Mouse (Mus musculus) MEL (cell line): ENCODE measurements at regions not wholly inside any gene's neighbourhood (a gene's known extent, or its start where the extent isn't known, plus 50 kb on each side); places are given as distances from the start of the nearest gene placed in this dataset.

ENCODE experiments used
- CHD1 ChIP-seq: IDR thresholded peaks from 2 replicates; pipeline ENCODE4 v1.6.1; 2012; ENCODE audit warnings: low read depth, mild to moderate bottlenecking, inconsistent platforms, low read length, improper control_type of control experiment
- CTCF ChIP-seq, 3 experiments: IDR thresholded peaks in 2 of 3; conservative IDR thresholded peaks in 1 of 3; 2 replicates each; pipeline ENCODE4 v1.5.1; 2011 to 2012; ENCODE audit warnings: low read length in 3 of 3, low read depth in 2 of 3, mild to moderate bottlenecking in 2 of 3, improper control_type of control experiment in 1 of 3, inconsistent platforms in 1 of 3, mixed read lengths in 1 of 3, moderate library complexity in 1 of 3; ENCODE audit not compliant: control insufficient read depth in 1 of 3, insufficient read depth in 1 of 3, poor library complexity in 1 of 3, severe bottlenecking in 1 of 3
- GATA1 ChIP-seq: IDR thresholded peaks from 2 replicates; pipeline ENCODE4 v1.6.1; 2011; ENCODE audit warnings: low read depth, low read length, improper control_type of control experiment
- MYC ChIP-seq: IDR thresholded peaks from 2 replicates; pipeline ENCODE4 v1.6.1; 2011; ENCODE audit warnings: low read depth, mild to moderate bottlenecking, low read length, improper control_type of control experiment, moderate library complexity
- NELFE ChIP-seq: IDR thresholded peaks from 2 replicates; pipeline ENCODE4 v1.6.1; 2011; ENCODE audit warnings: low read depth, low read length, improper control_type of control experiment
- POLR2A ChIP-seq, 2 experiments: IDR thresholded peaks; 2 replicates each; pipeline ENCODE4 v1.6.1; 2011 to 2012; ENCODE audit warnings: low read length in 2 of 2, mild to moderate bottlenecking in 2 of 2, control low read depth in 1 of 2, improper control_type of control experiment in 1 of 2, low read depth in 1 of 2, moderate library complexity in 1 of 2; ENCODE audit not compliant: control insufficient read depth in 1 of 2, insufficient read depth in 1 of 2, poor library complexity in 1 of 2
- SMC3 ChIP-seq: IDR thresholded peaks from 2 replicates; pipeline ENCODE4 v1.6.1; 2011; ENCODE audit warnings: low read depth, low read length, improper control_type of control experiment
- ZNF384 ChIP-seq: IDR thresholded peaks from 2 replicates; pipeline ENCODE4 v1.6.1; 2012; ENCODE audit warnings: low read depth, mild to moderate bottlenecking, inconsistent platforms, low read length, improper control_type of control experiment

GRCm38 (mm10) chr3:70463221-70463620 is 455.8 kb downstream of the Otol1 start:
- TF ChIP-seq ZNF384, result no peak
- TF ChIP-seq GATA1, result no peak
- TF ChIP-seq MYC, result no peak
- no peak for TF ChIP-seq CHD1
- TF ChIP-seq CTCF (IDR thresholded peaks at IDR 0.05 in 2 of 3, conservative IDR thresholded peaks at IDR 0.05 in 1 of 3; ENCODE audit: control insufficient read depth in 1 of 3, insufficient read depth in 1 of 3, low read depth in 2 of 3, low read length in 3 of 3, poor library complexity in 1 of 3, severe bottlenecking in 1 of 3), result no peak
- no peak for TF ChIP-seq NELFE
- TF ChIP-seq POLR2A (IDR thresholded peaks at IDR 0.05; ENCODE audit: control insufficient read depth in 1 of 2, insufficient read depth in 1 of 2, low read depth in 1 of 2, low read length in 2 of 2, poor library complexity in 1 of 2), result no peak
- no peak for TF ChIP-seq SMC3
